Mouse (Mus musculus) mouse embryonic stem cell (cell line): Measurements from ENCODE around the gene Dcun1d1.

Experiments
- in situ Hi-C, 2 experiments: fragments of 300-500 bp; cut with MboI; formaldehyde crosslinking; loops; 1 replicate in 1 of 2; 3 replicates in 1 of 2; pipeline ENCODE4 v1.14.3; 2019 to 2020; ENCODE audit warnings: low sequenced_read_pairs in 2 of 2, low pct_unique_long_range_greater_than_20kb in 1 of 2, mixed read lengths in 1 of 2; ENCODE audit not compliant: unreplicated experiment in 1 of 2

The Dcun1d1 gene

DNA sequence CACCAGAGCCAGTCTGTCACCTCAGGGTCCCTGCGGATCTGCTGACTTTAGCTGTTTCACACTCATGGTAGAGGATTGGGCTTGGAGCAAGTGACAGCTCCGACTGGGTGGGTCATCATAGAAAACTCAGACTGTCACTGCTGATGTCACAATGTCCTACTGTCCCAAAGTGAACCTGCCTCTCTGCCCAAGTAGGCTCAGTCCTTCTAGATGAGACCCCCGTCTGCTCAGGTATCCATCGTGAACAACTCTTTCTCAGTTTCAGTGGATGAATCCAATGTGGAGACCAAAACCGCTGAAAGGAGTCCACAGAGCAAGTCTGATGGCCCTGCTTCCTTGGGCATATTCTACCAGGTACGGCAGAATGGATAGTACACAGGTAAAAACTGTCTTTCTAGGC, at the start of gene Dcun1d1:
Dcun1d1 (minus strand) TSS at position 101 of the 400 bp plus-strand sequence.
- in situ Hi-C loops: no loop called here

DNA sequence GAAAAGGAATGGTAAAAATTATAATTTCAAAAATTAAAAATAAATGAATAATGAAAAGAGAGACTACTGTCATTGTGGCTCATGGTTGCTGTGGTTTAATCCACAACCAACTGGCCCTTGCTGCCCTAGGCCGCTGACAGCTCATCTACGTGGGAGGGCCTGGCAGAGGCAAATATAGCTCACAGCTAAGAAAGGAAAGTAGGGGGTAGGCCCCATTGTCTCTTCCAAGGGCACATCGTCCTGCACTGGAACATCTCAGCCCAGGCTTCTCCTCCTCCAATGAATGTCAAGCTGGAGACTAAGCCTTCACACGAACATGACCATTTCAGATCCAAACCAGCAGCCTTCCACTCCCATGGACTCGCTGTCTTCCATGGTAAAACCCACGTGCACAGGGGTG, 49.0 kb upstream of the Dcun1d1 start:
- in situ Hi-C loops: no loop called here

DNA sequence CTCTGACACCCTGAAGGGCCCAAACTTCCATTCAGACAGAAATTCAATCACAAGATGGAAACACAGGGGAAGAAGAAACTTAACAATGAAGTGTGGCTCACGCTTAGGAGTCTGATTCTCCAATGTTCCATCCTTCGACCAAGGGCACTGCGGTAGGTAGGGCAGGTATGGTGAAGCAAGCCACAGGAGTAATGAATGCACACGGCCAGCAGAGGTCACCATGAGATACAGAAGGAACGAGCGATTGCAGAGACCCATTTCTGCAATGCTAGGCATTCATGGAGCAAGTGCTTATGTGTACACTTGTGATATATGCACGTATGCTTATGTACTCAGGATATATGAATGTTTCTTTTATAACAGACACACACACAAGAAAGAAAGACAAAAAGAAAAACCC, 36.3 kb upstream of the Dcun1d1 start:
- in situ Hi-C loops: loop anchor here (10.0 to 25.0 kb wide), 3 partner anchors 161 to 286 kb away; no protein-coding TSS in a partner anchor

GRCm38 (mm10) chr3:35972985-35973384, 35.7 kb upstream of the Dcun1d1 start:
- in situ Hi-C loops: loop anchor here (10.0 to 25.0 kb wide), 3 partner anchors 162 to 286 kb away; no protein-coding TSS in a partner anchor

DNA sequence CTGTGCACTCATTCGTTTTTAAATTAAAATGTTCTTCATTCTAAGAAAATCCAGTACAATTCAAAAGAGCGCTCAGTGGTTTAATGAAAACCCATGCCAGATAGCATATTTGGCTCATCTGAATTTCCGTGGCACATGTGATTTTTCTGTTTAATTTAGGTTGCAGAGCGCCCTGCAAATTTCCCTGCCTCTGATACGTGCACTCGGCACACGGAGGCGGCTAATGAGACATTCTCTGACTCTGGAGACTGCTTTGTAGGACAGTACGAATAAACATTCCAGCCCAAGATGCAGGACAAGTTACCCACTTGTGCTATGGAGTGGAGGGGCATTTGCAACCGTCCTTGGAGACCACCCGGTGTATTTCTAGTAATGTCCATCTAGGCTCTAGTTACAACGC, 33.9 kb upstream of the Dcun1d1 start:
- in situ Hi-C loops: loop anchor here (10.0 to 25.0 kb wide), 3 partner anchors 164 to 284 kb away; no protein-coding TSS in a partner anchor

GRCm38 (mm10) chr3:35970441-35970840, 33.2 kb upstream of the Dcun1d1 start:
- in situ Hi-C loops: loop anchor here (10.0 to 25.0 kb wide), 3 partner anchors 164 to 283 kb away; no protein-coding TSS in a partner anchor

- in situ Hi-C loops: loop anchor here (10.0 to 25.0 kb wide), 2 partner anchors 273 to 280 kb away; no protein-coding TSS in a partner anchor
Observed at GRCm38 (mm10) chr3:35967366-35967921, 30.2 kb upstream of the Dcun1d1 start.

- in situ Hi-C loops: loop anchor here (10.0 to 25.0 kb wide), 2 partner anchors 272 to 279 kb away; no protein-coding TSS in a partner anchor
Observed at GRCm38 (mm10) chr3:35966493-35966892, 29.2 kb upstream of the Dcun1d1 start.

DNA sequence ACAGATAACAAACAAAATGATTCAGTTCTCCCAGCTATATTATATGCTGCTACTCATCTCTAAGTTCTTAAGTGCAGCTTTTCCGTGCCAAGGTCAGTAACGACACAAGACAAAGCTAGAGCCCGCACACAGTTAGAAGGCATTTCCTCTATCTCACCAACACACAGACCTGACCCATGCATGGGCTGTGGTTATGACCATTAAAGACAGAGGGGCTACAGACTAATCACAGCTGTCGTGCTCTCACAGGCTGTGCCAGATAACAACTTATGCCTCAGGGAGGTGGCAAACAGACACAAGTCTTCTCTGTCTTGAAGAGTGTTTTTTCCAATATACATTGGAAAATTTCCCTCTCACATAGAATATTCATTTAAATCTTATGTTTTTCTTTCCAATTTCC, 27.7 kb upstream of the Dcun1d1 start:
- in situ Hi-C loops: loop anchor here (10.0 to 25.0 kb wide), 2 partner anchors 270 to 278 kb away; no protein-coding TSS in a partner anchor

DNA sequence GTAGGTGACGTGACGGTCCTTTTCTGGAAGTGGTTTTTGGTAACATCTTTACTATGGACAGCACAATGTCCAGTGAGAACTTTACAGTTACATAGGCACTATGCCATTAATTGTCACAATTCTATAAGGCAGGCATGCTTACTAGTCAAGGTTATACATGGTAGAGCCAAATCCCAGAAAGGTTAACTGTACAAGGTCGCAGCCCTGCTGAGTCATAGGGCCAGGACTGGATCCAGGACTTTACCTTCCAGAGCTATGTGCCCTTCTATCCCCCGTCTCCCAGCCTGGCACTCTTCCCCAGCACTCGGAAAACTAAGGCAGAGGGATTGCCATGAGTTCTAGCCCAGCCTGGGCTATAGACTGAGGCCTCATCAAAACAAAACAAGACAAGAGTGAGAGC, 26.7 kb upstream of the Dcun1d1 start:
- in situ Hi-C loops: loop anchor here (10.0 to 25.0 kb wide), 2 partner anchors 269 to 277 kb away; no protein-coding TSS in a partner anchor

DNA sequence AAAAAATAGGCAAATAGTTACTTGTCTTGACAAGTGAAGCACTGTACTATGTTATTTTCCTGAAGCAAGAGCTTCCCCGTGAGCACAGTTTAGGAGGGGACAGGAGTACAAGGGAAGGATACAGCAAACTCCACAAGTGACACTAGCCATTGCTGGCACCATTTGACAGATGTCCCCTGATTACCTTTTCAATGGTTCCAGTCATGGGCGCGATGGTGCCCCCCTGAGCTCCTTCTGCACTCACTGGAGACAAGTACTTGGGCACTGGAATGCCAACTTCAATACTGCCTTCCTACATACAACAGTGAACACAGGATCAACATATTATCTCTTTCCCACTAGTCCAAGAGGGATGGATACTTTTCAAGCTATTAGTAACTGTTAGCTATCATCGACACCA, 26.2 kb upstream of the Dcun1d1 start:
- in situ Hi-C loops: loop anchor here (10.0 to 25.0 kb wide), 2 partner anchors 269 to 276 kb away; no protein-coding TSS in a partner anchor

DNA sequence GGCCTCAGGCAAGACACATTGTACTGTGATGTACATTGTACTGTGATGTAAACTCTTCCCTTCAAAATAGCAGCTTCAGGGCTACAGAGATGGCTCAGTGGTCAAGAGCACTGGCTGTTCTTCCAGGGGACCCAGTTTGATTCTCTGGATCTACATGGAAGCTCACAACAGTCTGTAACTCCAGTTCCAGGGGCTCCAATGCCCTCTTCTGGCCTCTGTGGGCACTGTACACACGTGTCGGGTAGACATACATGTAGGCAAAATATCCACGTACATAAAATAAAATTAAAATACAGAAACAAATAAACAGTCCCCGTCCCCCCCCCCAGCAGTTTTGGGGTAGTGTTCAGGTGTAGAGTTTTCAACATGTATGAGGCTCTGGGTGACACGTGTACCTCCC, 25.7 kb upstream of the Dcun1d1 start:
- in situ Hi-C loops: loop anchor here (10.0 to 25.0 kb wide), 2 partner anchors 268 to 276 kb away; no protein-coding TSS in a partner anchor

- in situ Hi-C loops: loop anchor here in 1 of 2 experiments (25.0 kb wide), 1 partner anchor 270 kb away; no protein-coding TSS in a partner anchor
Observed at GRCm38 (mm10) chr3:35957230-35957629, 20.0 kb upstream of the Dcun1d1 start.

DNA sequence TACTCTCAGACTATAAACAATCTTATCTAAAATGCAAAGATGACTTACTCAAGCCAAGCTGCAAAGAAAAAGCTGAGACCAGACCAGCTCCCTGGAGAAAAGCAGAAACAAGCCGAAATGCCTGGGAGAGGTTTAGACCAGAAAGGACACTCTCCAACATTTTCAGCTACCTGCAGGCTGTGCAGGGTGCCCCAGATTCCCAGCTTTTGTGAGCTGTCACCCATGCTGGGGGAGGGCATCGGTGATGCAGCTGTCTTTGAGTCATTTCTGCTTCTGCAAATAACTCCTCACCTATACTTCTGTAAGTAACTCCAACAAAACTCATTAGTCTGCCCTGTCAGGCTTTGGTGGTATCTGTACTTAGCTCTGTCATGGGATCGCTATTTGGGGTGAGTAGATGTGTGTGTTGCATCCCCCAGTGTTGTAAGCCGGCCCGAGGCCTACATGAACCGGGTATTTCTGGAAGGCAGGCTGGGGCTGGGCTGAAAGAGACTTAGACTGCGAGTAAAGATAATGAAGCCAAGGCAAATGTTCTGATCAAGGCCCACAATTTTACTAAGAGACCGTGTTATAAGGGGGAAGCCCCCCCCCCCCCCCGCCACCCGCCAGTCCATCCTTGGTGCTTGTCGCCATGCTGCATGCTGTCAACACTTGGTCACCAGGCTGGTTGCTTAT, 17.8 kb upstream of the Dcun1d1 start:
- in situ Hi-C loops: loop anchor here in 1 of 2 experiments (25.0 kb wide), 1 partner anchor 268 kb away; no protein-coding TSS in a partner anchor

DNA sequence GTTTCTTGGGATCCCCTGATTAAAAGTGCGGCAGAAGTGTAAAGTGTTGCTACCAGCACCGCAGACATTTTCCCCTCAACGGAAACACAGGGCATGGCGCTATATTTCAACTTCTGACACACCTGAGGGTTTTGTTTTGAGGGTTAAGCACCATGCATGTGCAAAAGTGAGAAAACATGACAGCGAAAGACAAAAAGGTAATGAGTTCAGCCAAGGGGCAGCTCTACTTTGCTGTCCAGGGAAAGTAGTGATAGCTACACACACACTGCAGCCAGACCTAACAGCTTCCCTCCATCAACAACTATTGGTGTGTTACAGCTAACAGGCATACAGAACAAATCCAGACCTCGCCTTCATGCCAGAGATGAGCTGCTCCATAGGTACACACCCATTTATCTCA, 16.6 kb upstream of the Dcun1d1 start:
- in situ Hi-C loops: loop anchor here in 1 of 2 experiments (25.0 kb wide), 1 partner anchor 267 kb away; no protein-coding TSS in a partner anchor

GRCm38 (mm10) chr3:35953184-35953583, 15.9 kb upstream of the Dcun1d1 start:
- in situ Hi-C loops: loop anchor here in 1 of 2 experiments (25.0 kb wide), 1 partner anchor 266 kb away; no protein-coding TSS in a partner anchor

GRCm38 (mm10) chr3:35948197-35948596, 11.0 kb upstream of the Dcun1d1 start:
- in situ Hi-C loops: no loop called here

DNA sequence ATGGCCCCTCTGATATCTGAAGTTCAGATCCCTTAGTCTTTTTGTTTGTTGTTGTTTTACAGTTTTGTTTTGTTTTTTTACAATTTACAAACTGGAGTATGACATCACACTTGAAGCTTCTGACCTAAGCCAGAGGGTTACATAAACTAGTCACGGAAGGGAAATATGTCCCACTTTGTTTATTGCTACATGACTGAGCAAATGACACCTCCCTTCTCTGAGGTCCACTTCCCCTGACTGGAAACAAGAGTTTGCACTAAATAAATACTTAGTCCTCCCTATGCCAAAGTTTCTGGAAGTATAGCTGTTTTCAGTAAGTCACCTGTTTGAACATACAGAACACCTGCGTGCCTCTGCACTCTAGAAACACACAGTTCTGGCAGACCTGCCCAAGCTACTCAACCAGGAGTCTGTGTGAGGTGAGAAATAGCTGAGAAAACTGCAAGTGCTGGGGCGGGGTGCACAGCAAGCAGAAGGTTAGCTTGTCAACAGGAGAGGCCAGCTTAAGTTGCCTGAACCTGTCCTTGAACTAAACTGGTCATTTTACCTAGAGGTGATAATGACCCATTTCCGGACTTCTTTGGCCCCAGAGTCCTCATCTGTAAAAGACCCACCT, 3.4 kb upstream of the Dcun1d1 start:
- in situ Hi-C loops: no loop called here

DNA sequence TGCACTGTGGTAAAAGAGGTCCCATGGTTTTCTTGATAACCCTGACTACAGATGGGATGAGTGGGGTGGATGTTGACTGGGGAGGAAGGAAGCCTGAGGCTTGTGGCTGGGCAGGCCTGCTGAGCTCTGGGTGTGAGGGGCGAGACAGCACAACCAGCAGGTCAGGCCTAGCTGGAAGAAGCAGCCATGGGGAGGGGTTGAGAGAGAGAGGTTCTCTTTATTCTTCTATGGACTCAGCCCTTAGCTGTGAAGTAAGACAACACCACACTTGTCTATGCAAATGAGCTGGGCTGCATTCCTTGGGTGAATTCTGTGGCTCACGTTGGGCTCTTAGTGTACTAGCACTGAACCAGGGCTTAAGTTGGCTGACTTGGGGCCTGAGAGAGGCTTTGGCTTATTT, 2.8 kb upstream of the Dcun1d1 start:
- in situ Hi-C loops: no loop called here
